Mouse (Mus musculus): ENCODE measurements around the gene Capzb. TPM values are rescaled to one million over a fixed set of nuclear protein-coding genes. Genes with fewer than 3 reads are reported as not detected.

Capzb gene
- polyA plus RNA-seq, 1 experiment from 2014 or later, result 401 TPM

DNA sequence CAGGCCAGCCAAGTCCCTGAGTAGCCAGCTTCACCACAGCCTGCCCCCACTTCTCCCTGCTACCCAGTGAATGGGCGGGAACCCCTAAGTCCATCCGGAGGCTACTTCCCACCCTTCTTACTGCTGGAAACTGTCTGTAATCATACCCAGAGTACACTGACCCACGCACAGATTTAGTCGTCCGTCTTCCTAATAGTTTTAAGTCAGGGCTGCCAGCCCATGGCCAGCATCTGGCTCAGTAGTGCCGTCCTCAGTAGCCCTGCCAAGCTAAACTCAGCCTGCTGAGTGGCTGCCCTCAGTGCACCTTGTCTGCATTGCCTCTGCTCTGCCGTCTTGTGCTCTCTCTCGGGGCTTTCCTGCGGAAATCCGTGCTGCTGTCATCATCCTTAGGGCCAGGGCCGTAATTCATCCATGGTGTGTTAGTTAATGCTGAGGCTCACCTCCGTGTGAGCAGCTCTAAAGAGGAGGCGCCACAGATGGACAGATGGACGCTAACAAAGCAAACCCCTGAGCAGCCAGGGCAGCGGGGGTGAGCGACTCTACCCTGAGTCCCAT is 89.2 kb downstream of the Capzb start:
- Histone ChIP-seq H3K9me3 (ENCODE audit: low read length) (no peaks in the 10 kb centered on the region), H3K36me3 (ENCODE audit: insufficient read depth, low read length) (peaks cover 28% of the 10 kb centered on the region), H3K27me3 (replicated peaks; ENCODE audit: insufficient read depth, low read length) (no peaks in the 10 kb centered on the region), H3K4me3 (ENCODE audit: low read depth, low read length) (no peak overlapping the region), H3K27ac (ENCODE audit: low read length) (no peak overlapping the region), H3K4me1 (ENCODE audit: insufficient read depth, low read depth, low read length) (no peaks in the 10 kb centered on the region), H3K9ac (replicated peaks; ENCODE audit: low read depth) (no peak overlapping the region), H3K4me2 (replicated peaks; ENCODE audit: low read depth, low read length) (no peak overlapping the region)
- TF ChIP-seq EP300 (IDR thresholded peaks at IDR 0.05) (no peak), CTCF (IDR thresholded peaks at IDR 0.05) (no peak)
- ATAC-seq, result no peak
- DNase-seq (ENCODE audit: low spot score), result no peak
- 83% methylated on average over 16 of the region's 16 CpGs for WGBS

- DNase-seq (ENCODE audit: low spot score), result no peak
- no peak overlapping the region for H3K27ac ChIP-seq (ENCODE audit: low read length)
Observed at GRCm38 (mm10) chr4:139282955-139283417, 90.3 kb downstream of the Capzb start.

DNA sequence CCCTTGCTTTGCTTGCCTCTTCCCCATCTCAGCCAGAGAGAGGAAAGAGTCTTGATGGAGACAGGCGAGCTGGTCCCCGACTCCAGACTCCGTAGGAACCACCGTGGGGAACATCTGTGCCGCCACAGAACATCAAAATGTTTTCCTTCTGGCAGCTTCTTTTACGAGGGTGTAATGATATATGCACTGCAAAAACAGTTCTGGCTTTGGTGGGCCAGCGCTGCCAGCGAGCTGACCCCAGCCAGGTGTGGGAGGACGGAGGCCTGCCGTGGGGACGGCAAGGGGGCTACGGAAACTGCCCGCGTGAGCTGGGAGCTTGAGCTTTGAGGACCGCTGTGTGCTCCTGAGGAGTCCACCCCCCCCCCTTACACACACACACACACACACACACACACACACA is 92.2 kb downstream of the Capzb start:
- no peak overlapping the region for H3K4me3 ChIP-seq (ENCODE audit: low read depth, low read length)
- TF ChIP-seq CTCF (IDR thresholded peaks at IDR 0.05), result no peak
- no peak for TF ChIP-seq EP300 (IDR thresholded peaks at IDR 0.05)
- H3K9me3 ChIP-seq (ENCODE audit: low read length), result no peaks in the 10 kb centered on the region
- H3K27me3 ChIP-seq (replicated peaks; ENCODE audit: insufficient read depth, low read length), result no peaks in the 10 kb centered on the region
- H3K9ac ChIP-seq (replicated peaks; ENCODE audit: low read depth), result no peak overlapping the region
- 77% methylated on average over 15 of the region's 15 CpGs for WGBS
- 0 out of 2 replicates have a peak, but pooled peaks cover 3% of the 10 kb centered on the region for H3K4me1 ChIP-seq (ENCODE audit: insufficient read depth, low read depth, low read length)
- peaks cover 42% of the 10 kb centered on the region for H3K36me3 ChIP-seq (ENCODE audit: insufficient read depth, low read length)
- ATAC-seq (no peak), DNase-seq (ENCODE audit: low spot score) (no peak)
- no peak overlapping the region for H3K4me2 ChIP-seq (replicated peaks; ENCODE audit: low read depth, low read length)
- no peak overlapping the region for H3K27ac ChIP-seq (ENCODE audit: low read length)

More at GRCm38 (mm10) chr4:139282955-139283417, 90.3 kb downstream of the Capzb start:
- Histone ChIP-seq H3K27me3 (replicated peaks; ENCODE audit: insufficient read depth, low read length) (no peaks in the 10 kb centered on the region), H3K36me3 (ENCODE audit: insufficient read depth, low read length) (peaks cover 32% of the 10 kb centered on the region), H3K9me3 (ENCODE audit: low read length) (no peaks in the 10 kb centered on the region), H3K4me3 (ENCODE audit: low read depth, low read length) (no peak overlapping the region), H3K9ac (replicated peaks; ENCODE audit: low read depth) (no peak overlapping the region), H3K4me2 (replicated peaks; ENCODE audit: low read depth, low read length) (no peak overlapping the region), H3K4me1 (ENCODE audit: insufficient read depth, low read depth, low read length) (0 out of 2 replicates have a peak, but pooled peaks cover 3% of the 10 kb centered on the region)
- TF ChIP-seq EP300 (IDR thresholded peaks at IDR 0.05), result no peak
- TF ChIP-seq CTCF (IDR thresholded peaks at IDR 0.05), result no peak
- WGBS, result 53% methylated on average over 6 of the region's 6 CpGs
- ATAC-seq, result no peak

DNA sequence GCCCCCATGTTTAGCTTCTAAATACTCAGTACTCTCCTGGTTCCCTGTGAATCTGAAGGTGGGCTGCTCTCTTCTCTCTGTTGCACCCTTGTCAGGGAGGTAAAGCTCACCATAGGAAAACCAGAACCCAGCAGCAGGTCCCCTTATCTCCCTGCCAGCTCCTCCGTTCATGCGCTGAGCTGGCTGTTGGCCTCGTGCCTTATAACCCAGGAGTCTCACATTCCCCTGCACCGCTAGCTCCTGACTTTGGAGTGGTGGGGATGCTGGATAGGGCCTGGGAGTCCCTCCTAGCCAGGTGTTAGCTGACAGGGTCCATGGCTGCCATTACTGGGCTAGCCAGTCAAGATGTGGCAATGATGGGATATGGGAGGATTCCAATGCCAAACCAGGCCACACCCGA is 93.5 kb downstream of the Capzb start:
- DNase-seq (ENCODE audit: low spot score) (no peak), ATAC-seq (no peak)
- no peaks in the 10 kb centered on the region for H3K27me3 ChIP-seq (replicated peaks; ENCODE audit: insufficient read depth, low read length)
- H3K4me2 ChIP-seq (replicated peaks; ENCODE audit: low read depth, low read length), result no peak overlapping the region
- H3K9ac ChIP-seq (replicated peaks; ENCODE audit: low read depth), result no peak overlapping the region
- H3K9me3 ChIP-seq (ENCODE audit: low read length), result no peaks in the 10 kb centered on the region
- no peak overlapping the region for H3K4me3 ChIP-seq (ENCODE audit: low read depth, low read length)
- peaks cover 55% of the 10 kb centered on the region for H3K36me3 ChIP-seq (ENCODE audit: insufficient read depth, low read length)
- H3K27ac ChIP-seq (ENCODE audit: low read length), result no peak overlapping the region
- 70% methylated on average over 5 of the region's 5 CpGs for WGBS
- H3K4me1 ChIP-seq (ENCODE audit: insufficient read depth, low read depth, low read length), result 0 out of 2 replicates have a peak, but pooled peaks cover 3% of the 10 kb centered on the region
- no peak for TF ChIP-seq EP300 (IDR thresholded peaks at IDR 0.05)
- no peak for TF ChIP-seq CTCF (IDR thresholded peaks at IDR 0.05)

- WGBS, result 66% methylated on average over 18 of the region's 18 CpGs
- Histone ChIP-seq H3K4me3 (ENCODE audit: low read depth, low read length) (no peak overlapping the region), H3K9ac (replicated peaks; ENCODE audit: low read depth) (no peak overlapping the region), H3K27me3 (replicated peaks; ENCODE audit: insufficient read depth, low read length) (no peaks in the 10 kb centered on the region), H3K9me3 (ENCODE audit: low read length) (no peaks in the 10 kb centered on the region), H3K4me2 (replicated peaks; ENCODE audit: low read depth, low read length) (no peak overlapping the region), H3K27ac (ENCODE audit: low read length) (no peak overlapping the region; the same call in 1 of the 2 replicates), H3K4me1 (ENCODE audit: insufficient read depth, low read depth, low read length) (0 out of 2 replicates have a peak, but pooled peaks cover 3% of the 10 kb centered on the region), H3K36me3 (ENCODE audit: insufficient read depth, low read length) (peaks cover 50% of the 10 kb centered on the region)
- DNase-seq (ENCODE audit: low spot score), result peak; percentile 80
- ATAC-seq, result peak; percentile 67
- TF ChIP-seq EP300 (IDR thresholded peaks at IDR 0.05), result no peak
- TF ChIP-seq CTCF (IDR thresholded peaks at IDR 0.05), result peak; percentile 98
Observed at GRCm38 (mm10) chr4:139287122-139287863, 94.6 kb downstream of the Capzb start.

GRCm38 (mm10) chr4:139289017-139289416 is 96.3 kb downstream of the Capzb start:
- 0 out of 2 replicates have a peak, but pooled peaks cover 3% of the 10 kb centered on the region for H3K4me1 ChIP-seq (ENCODE audit: insufficient read depth, low read depth, low read length)
- no peaks in the 10 kb centered on the region for H3K9me3 ChIP-seq (ENCODE audit: low read length)
- H3K36me3 ChIP-seq (ENCODE audit: insufficient read depth, low read length), result peaks cover 35% of the 10 kb centered on the region
- DNase-seq (ENCODE audit: low spot score) (peak; percentile 72), ATAC-seq (peak; percentile 43)
- no peaks in the 10 kb centered on the region for H3K27me3 ChIP-seq (replicated peaks; ENCODE audit: insufficient read depth, low read length)
- no peak overlapping the region for H3K4me3 ChIP-seq (ENCODE audit: low read depth, low read length)
- H3K27ac ChIP-seq (ENCODE audit: low read length), result no peak overlapping the region
- H3K9ac ChIP-seq (replicated peaks; ENCODE audit: low read depth), result no peak overlapping the region
- TF ChIP-seq EP300 (IDR thresholded peaks at IDR 0.05), result no peak
- peak; percentile 85 for TF ChIP-seq CTCF (IDR thresholded peaks at IDR 0.05)
- H3K4me2 ChIP-seq (replicated peaks; ENCODE audit: low read depth, low read length), result no peak overlapping the region
- 68% methylated on average over 10 of the region's 10 CpGs for WGBS

Data from lung, postnatal 0 days (tissue).